Mouse (Mus musculus) lung, postnatal 0 days (tissue): ENCODE measurements around the gene Zfp12. TPM values are rescaled to one million over a fixed set of nuclear protein-coding genes. Genes with fewer than 3 reads are reported as not detected.

Experiments
- ATAC-seq: fragments of 200-750 bp; cut with Nextera tagmentation; 2 replicates; pipeline ENCODE4 v1.8.0; 2017; ENCODE audit warnings: moderate library complexity
- DNase-seq: peaks from one replicate; pipeline ENCODE4 v3.0.0-alpha.2; 2016; ENCODE audit warnings: low spot score
- H3K27ac ChIP-seq: fragments of 300-500 bp; sonication (generic); 2 replicates; pipeline ENCODE4 v1.5.1; 2014; ENCODE audit warnings: antibody characterized with exemption, mild to moderate bottlenecking, low read length, mixed read lengths
- H3K27me3 ChIP-seq: fragments of 300-500 bp; sonication (generic); replicated peaks from 2 replicates; pipeline ENCODE4 v1.6.1; 2014; ENCODE audit warnings: low read length, mixed read lengths; ENCODE audit not compliant: insufficient read depth
- H3K36me3 ChIP-seq: fragments of 300-500 bp; sonication (generic); 2 replicates; pipeline ENCODE4 v1.6.1; 2014; ENCODE audit warnings: low read length, mixed read lengths; ENCODE audit not compliant: insufficient read depth
- H3K4me1 ChIP-seq: fragments of 300-500 bp; sonication (generic); 2 replicates; pipeline ENCODE4 v1.6.1; 2014; ENCODE audit warnings: antibody characterized with exemption, low read depth, low read length, mixed read lengths; ENCODE audit not compliant: insufficient read depth
- H3K4me2 ChIP-seq: fragments of 300-500 bp; sonication (generic); replicated peaks from 2 replicates; pipeline ENCODE4 v1.6.1; 2014; ENCODE audit warnings: low read depth, mild to moderate bottlenecking, low read length, moderate library complexity, mixed read lengths
- H3K4me3 ChIP-seq: fragments of 300-500 bp; sonication (generic); 2 replicates; pipeline ENCODE4 v1.5.1; 2014; ENCODE audit warnings: low read depth, low read length
- H3K9ac ChIP-seq: fragments of 300-500 bp; sonication (generic); replicated peaks from 2 replicates; pipeline ENCODE4 v1.6.1; 2014; ENCODE audit warnings: low read depth, mild to moderate bottlenecking
- H3K9me3 ChIP-seq: fragments of 300-500 bp; sonication (generic); 2 replicates; pipeline ENCODE4 v1.6.1; 2016; ENCODE audit warnings: low read length, mixed read lengths
- CTCF ChIP-seq: IDR thresholded peaks from 2 replicates; pipeline ENCODE4 v1.5.1; 2016; ENCODE audit warnings: antibody characterized with exemption, mild to moderate bottlenecking
- EP300 ChIP-seq: IDR thresholded peaks from 2 replicates; pipeline ENCODE4 v1.6.1; 2016; ENCODE audit warnings: antibody characterized with exemption, mild to moderate bottlenecking, control low read depth
- WGBS: fragments of 180-500 bp; shearing (Covaris S2); extraction: QIAGEN DNeasy Blood & Tissue Kit; methylation state at CpG from one replicate; pipeline ENCODE4 v1.1.7; 2014; 5-methylcytosine and 5-hydroxymethylcytosine counted together
- polyA plus RNA-seq: library from polyadenylated mRNA; unstranded; fragments of >200 nt; fragmentation: Nextera tagmentation; extraction: Ambion mirVana; gene quantifications from 2 replicates; pipeline ENCODE4 v1.2.1, GENCODE M21; 2015

Zfp12 gene
- polyA plus RNA-seq, 1 experiment from 2014 or later: 6.7 TPM

DNA sequence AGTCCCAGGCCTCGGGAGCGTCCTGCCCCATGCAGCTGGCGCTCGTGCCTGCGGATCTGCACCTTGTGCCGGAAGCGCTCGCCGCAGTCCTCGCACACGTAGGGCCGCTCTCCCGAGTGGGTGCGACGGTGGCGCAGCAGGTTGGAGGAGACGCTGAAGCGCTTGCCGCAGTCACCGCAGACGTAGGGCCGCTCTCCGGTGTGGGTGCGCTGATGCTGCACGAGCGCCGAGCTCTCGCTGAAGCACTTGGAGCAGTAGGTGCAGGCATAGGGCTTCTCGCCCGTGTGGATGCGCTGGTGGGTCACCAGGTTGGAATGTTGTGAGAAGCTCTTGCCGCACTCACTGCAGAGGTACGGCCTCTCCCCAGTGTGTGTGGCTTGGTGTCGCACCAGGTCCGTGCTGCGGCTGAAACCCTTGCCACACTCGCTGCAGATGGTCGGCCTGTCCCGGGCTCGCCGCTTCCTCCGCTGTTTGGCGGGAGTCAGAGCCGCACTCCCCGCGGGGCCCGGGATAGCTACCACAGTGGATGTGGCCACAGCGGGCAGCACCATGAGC lies 52.9 kb downstream of the Zfp12 start:
- peak overlapping the region; percentile 2; the same call in 1 of the 2 replicates for H3K4me3 ChIP-seq
- peak overlapping the region; percentile 38 for H3K4me2 ChIP-seq
- peaks cover 5% of the 10 kb centered on the region; the same call in 1 of the 2 replicates for H3K4me1 ChIP-seq
- no peaks in the 10 kb centered on the region for H3K9me3 ChIP-seq
- H3K27ac ChIP-seq: no peak overlapping the region
- no peaks in the 10 kb centered on the region for H3K36me3 ChIP-seq
- ATAC-seq: no peak; the same call in 1 of the 2 replicates
- no peak overlapping the region for H3K9ac ChIP-seq
- TF ChIP-seq EP300 (no peak), CTCF (no peak)
- no peak for DNase-seq
- WGBS: 4% methylated on average over 43 of the region's 48 CpGs
- H3K27me3 ChIP-seq: peaks cover 34% of the 10 kb centered on the region

DNA sequence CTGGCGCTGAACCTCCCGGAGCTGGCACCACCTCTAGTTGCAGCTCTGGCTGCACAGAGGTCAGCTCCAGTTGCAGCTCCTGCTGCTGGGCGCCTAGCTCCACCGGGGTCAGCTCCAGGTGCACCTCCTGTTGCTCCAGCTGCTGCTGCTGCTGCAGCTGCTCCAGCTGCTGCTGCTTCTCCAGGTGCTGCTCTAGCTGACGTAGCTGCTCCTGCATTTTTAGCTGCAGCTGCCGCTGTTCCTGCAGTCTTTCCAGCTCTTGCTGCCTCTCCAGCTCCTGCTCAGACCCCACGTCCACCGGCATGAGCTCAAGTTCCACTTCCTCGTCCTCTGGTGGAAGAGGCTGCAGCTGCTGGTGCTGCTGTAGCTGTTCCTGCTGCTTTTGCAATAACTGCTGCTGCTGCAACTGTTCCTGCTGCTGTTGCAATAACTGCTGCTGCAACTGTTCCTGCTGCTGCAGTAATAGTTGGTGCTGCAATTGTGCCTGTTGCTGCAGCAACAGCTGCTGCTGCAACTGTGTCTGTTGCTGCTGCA lies 53.5 kb downstream of the Zfp12 start:
- TF ChIP-seq EP300 (no peak), CTCF (no peak)

DNA sequence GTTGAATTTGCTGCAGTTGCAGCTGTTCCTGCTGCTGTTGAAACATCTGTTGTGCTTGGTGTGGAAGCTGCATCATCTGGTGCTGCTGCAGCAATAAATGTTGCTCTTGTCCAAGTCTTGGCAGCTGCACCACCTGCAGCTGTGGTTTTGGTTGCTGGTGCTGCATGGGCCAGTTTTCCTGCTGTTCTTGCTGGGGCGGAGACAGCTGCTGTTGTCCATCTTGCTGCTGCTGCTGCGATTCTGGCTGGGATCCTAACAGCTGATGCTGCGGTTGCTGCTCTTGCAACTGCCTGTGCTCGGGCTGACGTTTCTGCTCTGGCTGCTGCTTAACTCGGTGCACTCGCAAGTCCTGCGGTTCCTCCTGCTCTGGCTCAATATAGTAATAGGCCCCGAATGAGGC lies 54.3 kb downstream of the Zfp12 start:
- Histone ChIP-seq H3K4me3 (no peak overlapping the region), H3K9ac (no peak overlapping the region), H3K36me3 (no peaks in the 10 kb centered on the region), H3K4me1 (peaks cover 5% of the 10 kb centered on the region; the same call in 1 of the 2 replicates), H3K9me3 (no peaks in the 10 kb centered on the region), H3K4me2 (no peak overlapping the region), H3K27ac (no peak overlapping the region), H3K27me3 (peaks cover 47% of the 10 kb centered on the region)
- 68% methylated on average over 9 of the region's 9 CpGs for WGBS
- DNase-seq: no peak
- ATAC-seq: no peak
- TF ChIP-seq EP300 (no peak), CTCF (no peak)

More for the DNA sequence above, 53.5 kb downstream of the Zfp12 start:
- ATAC-seq (no peak), DNase-seq (no peak)
- Histone ChIP-seq H3K9ac (no peak overlapping the region), H3K9me3 (no peaks in the 10 kb centered on the region), H3K27me3 (peaks cover 39% of the 10 kb centered on the region), H3K27ac (no peak overlapping the region), H3K4me1 (peaks cover 5% of the 10 kb centered on the region; the same call in 1 of the 2 replicates), H3K36me3 (no peaks in the 10 kb centered on the region), H3K4me3 (no peak overlapping the region), H3K4me2 (0 out of 2 replicates have a peak overlapping the region, but pooled peaks have one; percentile 38)
- 16% methylated on average over 9 of the region's 9 CpGs for WGBS

DNA sequence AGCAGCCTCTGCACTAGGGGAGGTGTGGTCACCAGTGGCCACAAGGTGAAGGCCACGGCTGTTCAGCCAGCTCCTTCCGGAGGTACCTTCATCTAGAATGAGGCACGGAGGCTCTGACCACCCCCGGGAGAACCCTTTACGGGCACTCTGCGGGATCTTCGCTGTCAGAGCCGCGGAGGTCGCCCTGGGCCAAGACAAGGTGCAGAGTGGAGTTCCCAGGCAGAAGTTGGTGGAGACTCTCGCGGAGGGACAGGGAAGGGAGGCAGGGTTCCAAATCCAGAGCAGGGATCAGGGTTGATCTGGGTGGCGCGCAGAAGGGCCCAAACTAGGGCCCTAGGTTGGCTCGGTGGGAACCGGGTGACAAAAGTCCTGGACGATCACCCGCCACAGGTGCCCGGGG lies 57.9 kb downstream of the Zfp12 start:
- Histone ChIP-seq H3K4me1 (peaks cover 3% of the 10 kb centered on the region; the same call in 1 of the 2 replicates), H3K9me3 (no peaks in the 10 kb centered on the region), H3K9ac (peak overlapping the region; percentile 32; the same call in 1 of the 2 replicates), H3K4me2 (peak overlapping the region; percentile 72), H3K4me3 (peak overlapping the region; percentile 41), H3K27ac (no peak overlapping the region), H3K36me3 (no peaks in the 10 kb centered on the region), H3K27me3 (peaks cover 33% of the 10 kb centered on the region)
- no peak for TF ChIP-seq EP300
- no peak for TF ChIP-seq CTCF
- WGBS: 5% methylated on average over 11 of the region's 19 CpGs
- no peak for DNase-seq
- ATAC-seq: no peak

DNA sequence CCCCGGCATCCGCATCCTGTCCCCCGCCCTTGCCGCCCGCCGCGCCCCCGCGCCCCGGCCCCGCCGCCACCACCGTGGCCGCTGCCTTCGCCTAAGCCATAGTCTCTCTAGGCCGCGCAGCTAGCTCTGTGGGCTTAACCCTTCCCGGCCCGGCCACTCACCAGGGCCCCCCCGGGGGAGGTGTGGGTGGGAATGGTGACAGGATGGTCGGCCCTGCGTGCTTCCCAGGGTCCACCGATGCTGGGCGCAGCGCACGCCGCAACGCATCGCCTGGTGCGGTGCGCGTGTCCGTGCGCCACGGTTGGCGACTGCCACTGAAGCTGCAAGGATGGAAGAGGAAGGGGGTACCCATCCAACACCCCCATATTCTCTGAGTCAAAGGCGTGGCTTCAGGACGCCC lies 58.4 kb downstream of the Zfp12 start, which contains the start of gene Zfp853:
Zfp853 (minus strand) TSS at position 220 of the 400 bp plus-strand sequence.
- no peaks in the 10 kb centered on the region; the same call in 1 of the 2 replicates for H3K4me1 ChIP-seq
- H3K27ac ChIP-seq: no peak within 1 kb of the TSS

DNA sequence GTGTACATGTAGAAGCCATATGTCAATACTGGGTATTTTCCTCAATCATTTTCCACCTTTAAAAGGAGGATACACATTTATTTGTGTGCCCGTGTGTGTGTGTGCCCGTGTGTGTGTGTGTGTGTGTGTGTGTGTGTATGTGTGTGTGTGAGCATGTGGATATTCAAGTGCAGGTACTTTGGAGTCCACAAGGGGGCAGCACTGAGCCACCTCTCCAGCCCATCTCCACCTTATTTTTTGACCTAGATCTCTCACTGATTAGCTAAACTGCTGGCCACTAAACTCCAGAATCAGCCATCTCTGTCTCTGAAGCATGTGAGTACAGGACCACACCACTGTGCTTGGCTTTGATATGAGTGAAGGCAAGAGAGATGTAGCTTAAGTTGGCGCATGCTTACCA lies 59.9 kb downstream of the Zfp12 start:
- Histone ChIP-seq H3K36me3 (no peaks in the 10 kb centered on the region), H3K4me3 (no peak overlapping the region), H3K9me3 (no peaks in the 10 kb centered on the region), H3K27me3 (peaks cover 20% of the 10 kb centered on the region), H3K27ac (no peak overlapping the region), H3K4me1 (no peaks in the 10 kb centered on the region; the same call in 1 of the 2 replicates), H3K4me2 (no peak overlapping the region), H3K9ac (no peak overlapping the region)
- ATAC-seq (no peak), DNase-seq (no peak)
- TF ChIP-seq EP300 (no peak), CTCF (peak; percentile 47)
- 93% methylated on average over 3 of the region's 3 CpGs for WGBS

More for the DNA sequence above, 58.4 kb downstream of the Zfp12 start, which contains the start of gene Zfp853:
- ATAC-seq: peak; percentile 36
- WGBS: 2% methylated on average over 21 of the region's 38 CpGs
- no peak for DNase-seq
- H3K9me3 ChIP-seq: no peaks in the 10 kb centered on the region
- H3K36me3 ChIP-seq: no peaks in the 10 kb centered on the region
- H3K4me3 ChIP-seq: peak within 1 kb of the TSS; percentile 41
- H3K9ac ChIP-seq: peak within 1 kb of the TSS; percentile 32; the same call in 1 of the 2 replicates
- H3K4me2 ChIP-seq: peak within 1 kb of the TSS; percentile 72
- TF ChIP-seq EP300 (no peak), CTCF (no peak)
- H3K27me3 ChIP-seq: peaks cover 27% of the 10 kb centered on the region
